Mouse (Mus musculus) limb, embryonic 14.5 days (tissue): Measurements from ENCODE around the gene Copz1. TPM values are rescaled to one million over a fixed set of nuclear protein-coding genes. Genes with fewer than 3 reads are reported as not detected.

Experiments
- ATAC-seq: fragments of 200-750 bp; cut with Nextera tagmentation; 2 replicates; pipeline ENCODE4 v1.8.0; 2017; ENCODE audit warnings: low read depth, moderate number of reproducible peaks, moderate TSS enrichment; ENCODE audit not compliant: low FRiP score
- DNase-seq: peaks from one replicate; pipeline ENCODE4 v3.0.0-alpha.2; 2015; ENCODE audit warnings: low spot score
- H3K27ac ChIP-seq: fragments of 300-500 bp; sonication (generic); replicated peaks from 2 replicates; pipeline ENCODE4 v1.5.1; 2014; ENCODE audit warnings: low read depth, mild to moderate bottlenecking, low read length, moderate library complexity, mixed read lengths
- H3K27me3 ChIP-seq: fragments of 300-500 bp; sonication (generic); 2 replicates; pipeline ENCODE4 v1.6.1; 2014; ENCODE audit warnings: low read length, mixed read lengths; ENCODE audit not compliant: control insufficient read depth, insufficient read depth
- H3K36me3 ChIP-seq: fragments of 300-500 bp; sonication (generic); 2 replicates; pipeline ENCODE4 v1.6.1; 2014; ENCODE audit warnings: mild to moderate bottlenecking, low read length, moderate library complexity, mixed read lengths; ENCODE audit not compliant: control insufficient read depth, insufficient read depth
- H3K4me1 ChIP-seq: fragments of 300-500 bp; sonication (generic); 2 replicates; pipeline ENCODE4 v1.6.1; 2014; ENCODE audit warnings: antibody characterized with exemption, low read length, mixed read lengths; ENCODE audit not compliant: control insufficient read depth, insufficient read depth
- H3K4me2 ChIP-seq: fragments of 300-500 bp; sonication (generic); replicated peaks from 2 replicates; pipeline ENCODE4 v1.6.1; 2014; ENCODE audit warnings: low read depth, mild to moderate bottlenecking, low read length, moderate library complexity; ENCODE audit not compliant: severe bottlenecking
- H3K4me3 ChIP-seq: fragments of 300-500 bp; sonication (generic); replicated peaks from 2 replicates; pipeline ENCODE4 v1.5.1; 2014; ENCODE audit warnings: low read length
- H3K9ac ChIP-seq: fragments of 300-500 bp; sonication (generic); 2 replicates; pipeline ENCODE4 v1.6.1; 2014; ENCODE audit warnings: mild to moderate bottlenecking, low read depth, low read length, moderate library complexity; ENCODE audit not compliant: severe bottlenecking
- H3K9me3 ChIP-seq: fragments of 300-500 bp; sonication (generic); 2 replicates; pipeline ENCODE4 v1.6.1; 2016; ENCODE audit warnings: low read length; ENCODE audit not compliant: control insufficient read depth
- POLR2A ChIP-seq: fragments of 200-500 bp; IDR thresholded peaks from 2 replicates; pipeline ENCODE4 v1.8.0; 2012; ENCODE audit warnings: inconsistent platforms, mild to moderate bottlenecking, moderate library complexity, borderline replicate concordance; ENCODE audit not compliant: insufficient read depth, insufficient read length; ENCODE audit errors: extremely low read depth
- WGBS: fragments of 180-500 bp; shearing (Covaris S2); extraction: QIAGEN DNeasy Blood & Tissue Kit; methylation state at CpG from one replicate; pipeline ENCODE4 v1.1.7; 2014; 5-methylcytosine and 5-hydroxymethylcytosine counted together
- polyA plus RNA-seq, 2 experiments: library from polyadenylated mRNA; depleted of rRNA in 1 of 2; stranded (reverse) in 1 of 2; unstranded in 1 of 2; fragments of >200 nt; fragmentation: Nextera tagmentation in 1 of 2; extraction: Ambion mirVana in 1 of 2; gene quantifications; 2 replicates each; pipeline versions ENCODE4 v1.2.1 to v1.2.3; 2012 to 2014

Gene Copz1
- polyA plus RNA-seq (2012; rRNA removed) (200 and 228 TPM in 2 replicates), polyA plus RNA-seq (2014; fragmentation: Nextera tagmentation; extraction: Ambion mirVana) (292 and 298 TPM in 2 replicates)

- Histone ChIP-seq H3K9ac (peak within 1 kb of the TSS; percentile 85), H3K27ac (peak within 1 kb of the TSS; percentile 53), H3K4me1 (peaks cover 17% of the 10 kb centered on the region), H3K9me3 (no peaks in the 10 kb centered on the region), H3K27me3 (no peaks in the 10 kb centered on the region), H3K4me3 (peak within 1 kb of the TSS; percentile 78), H3K4me2 (peak within 1 kb of the TSS; percentile 68), H3K36me3 (0 out of 2 replicates have a peak, but pooled peaks cover 4% of the 10 kb centered on the region)
- TF ChIP-seq POLR2A, result peak; percentile 79; the same call in 1 of the 2 replicates
- DNase-seq (peak; percentile 99), ATAC-seq (peak; percentile 97)
- under 1% methylated on average over 38 of the region's 38 CpGs for whole genome bisulfite sequencing
Measured at GRCm38 (mm10) chr15:103272419-103273279, at the start of gene Copz1. Gene Copz1 (plus strand): TSS chr15:103272714.

DNA sequence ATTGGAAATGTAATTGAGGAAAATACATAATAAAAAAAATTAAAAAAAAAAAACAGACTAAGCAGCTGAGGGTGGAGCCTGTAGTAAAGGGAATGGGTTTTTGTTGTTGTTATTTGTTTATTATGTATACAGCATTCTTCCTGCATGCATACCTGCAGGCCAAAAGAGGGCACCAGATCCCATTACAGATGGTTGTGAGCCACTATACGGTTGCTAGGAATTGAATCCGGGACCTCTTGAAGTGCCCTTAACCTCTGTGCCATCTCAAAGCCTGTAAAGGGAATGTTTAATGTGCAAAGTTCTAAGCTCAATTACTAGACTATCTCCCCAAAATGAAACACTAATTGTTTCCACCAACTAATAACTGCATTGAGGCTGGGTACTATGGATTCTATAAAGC, 48.4 kb upstream of the Copz1 start:
- TF ChIP-seq POLR2A, result no peak
- no peak for ATAC-seq
- DNase-seq, result no peak
- no peak overlapping the region for H3K27ac ChIP-seq
- H3K9ac ChIP-seq, result no peak overlapping the region
- WGBS, result 80% methylated on average over 2 of the region's 2 CpGs
- H3K36me3 ChIP-seq, result no peaks in the 10 kb centered on the region; the same call in none of the 2 replicates
- H3K4me1 ChIP-seq, result 0 out of 2 replicates have a peak, but pooled peaks cover 6% of the 10 kb centered on the region
- no peaks in the 10 kb centered on the region for H3K27me3 ChIP-seq
- no peak overlapping the region for H3K4me2 ChIP-seq
- no peak overlapping the region for H3K4me3 ChIP-seq
- no peaks in the 10 kb centered on the region for H3K9me3 ChIP-seq

- H3K4me1 ChIP-seq, result 0 out of 2 replicates have a peak, but pooled peaks cover 2% of the 10 kb centered on the region
- H3K36me3 ChIP-seq, result no peaks in the 10 kb centered on the region; the same call in 1 of the 2 replicates
- no peaks in the 10 kb centered on the region for H3K9me3 ChIP-seq
- H3K9ac ChIP-seq, result no peak overlapping the region
- TF ChIP-seq POLR2A, result no peak
- no peak for ATAC-seq
- no peak for DNase-seq
- no peak overlapping the region for H3K4me2 ChIP-seq
- 91% methylated on average over 3 of the region's 3 CpGs for WGBS
- H3K27me3 ChIP-seq, result no peaks in the 10 kb centered on the region
- H3K4me3 ChIP-seq, result no peak overlapping the region
- no peak overlapping the region for H3K27ac ChIP-seq
Measured at GRCm38 (mm10) chr15:103227022-103227421, 45.5 kb upstream of the Copz1 start.

GRCm38 (mm10) chr15:103227572-103227971, 44.9 kb upstream of the Copz1 start:
- H3K9me3 ChIP-seq, result no peaks in the 10 kb centered on the region
- no peak for ATAC-seq
- DNase-seq, result no peak
- WGBS, result 87% methylated on average over 2 of the region's 2 CpGs
- H3K4me1 ChIP-seq, result peaks cover 5% of the 10 kb centered on the region; the same call in 1 of the 2 replicates
- H3K4me3 ChIP-seq, result no peak overlapping the region
- TF ChIP-seq POLR2A, result no peak
- H3K4me2 ChIP-seq, result no peak overlapping the region
- no peak overlapping the region for H3K27ac ChIP-seq
- no peaks in the 10 kb centered on the region for H3K27me3 ChIP-seq
- no peak overlapping the region for H3K9ac ChIP-seq
- H3K36me3 ChIP-seq, result no peaks in the 10 kb centered on the region; the same call in 1 of the 2 replicates

- no peak for TF ChIP-seq POLR2A
- Histone ChIP-seq H3K4me1 (peaks cover 5% of the 10 kb centered on the region; the same call in 1 of the 2 replicates), H3K27me3 (no peaks in the 10 kb centered on the region), H3K36me3 (no peaks in the 10 kb centered on the region; the same call in 1 of the 2 replicates), H3K9ac (no peak overlapping the region), H3K4me2 (no peak overlapping the region), H3K4me3 (no peak overlapping the region), H3K27ac (no peak overlapping the region), H3K9me3 (no peaks in the 10 kb centered on the region)
- WGBS, result 65% methylated on average over 2 of the region's 2 CpGs
- peak; percentile 31 for DNase-seq
- ATAC-seq, result peak; percentile 69
Measured at GRCm38 (mm10) chr15:103228904-103229303, 43.6 kb upstream of the Copz1 start.
